Mouse (Mus musculus): ENCODE data around the gene Slc4a5.
A peak's percentile ranks its signal among the peaks of the same experiment; 100 is the strongest.

The Slc4a5 gene

GRCm38 (mm10) chr6:83233306-83233705 is 13.7 kb downstream of the Slc4a5 start:
- no peak for DNase-seq

DNA sequence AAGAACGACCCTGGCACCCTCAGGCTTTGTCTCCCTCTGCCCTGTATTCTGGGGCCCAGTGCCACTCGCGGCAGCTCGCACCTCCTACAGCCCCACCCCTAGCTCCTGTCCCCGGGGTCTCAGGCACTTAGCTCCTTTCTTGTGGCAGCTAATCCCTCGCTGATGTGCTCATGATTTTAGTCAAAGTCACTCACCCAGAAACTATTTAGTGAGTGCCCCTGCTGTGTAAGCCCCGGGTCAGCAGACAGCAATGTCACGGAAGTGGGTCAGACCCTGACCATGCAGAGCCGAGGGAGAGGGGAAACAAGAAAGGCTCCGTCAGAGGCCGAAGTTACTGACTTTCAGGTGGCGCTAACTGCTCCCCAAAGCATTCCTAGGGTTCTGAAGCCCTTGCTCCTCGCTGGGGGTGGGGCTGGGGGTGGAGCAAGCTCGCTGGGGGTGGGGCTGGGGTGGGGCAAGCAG is 14.7 kb downstream of the Slc4a5 start:
- peak; percentile 94 for DNase-seq

DNA sequence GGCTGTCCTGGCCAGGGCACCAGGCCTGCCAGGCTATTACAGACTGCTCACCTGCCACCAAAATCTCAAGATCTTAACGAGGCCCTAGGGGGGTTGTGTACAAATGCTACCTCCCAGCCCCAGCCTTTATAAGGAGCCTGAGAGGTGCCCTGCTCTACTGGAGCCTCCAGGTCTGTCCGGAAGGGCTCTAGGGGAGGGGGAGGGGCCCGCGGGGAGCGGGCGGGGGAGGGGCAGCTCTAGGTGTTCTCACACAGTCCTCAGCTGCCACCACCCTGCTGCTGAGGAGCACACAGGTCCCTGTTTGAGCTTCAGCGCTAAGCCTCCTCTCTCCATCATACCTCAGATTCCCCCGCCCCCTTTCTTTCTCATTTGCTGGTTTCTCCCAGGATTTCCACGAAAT is 17.5 kb downstream of the Slc4a5 start:
- DNase-seq = no peak

DNA sequence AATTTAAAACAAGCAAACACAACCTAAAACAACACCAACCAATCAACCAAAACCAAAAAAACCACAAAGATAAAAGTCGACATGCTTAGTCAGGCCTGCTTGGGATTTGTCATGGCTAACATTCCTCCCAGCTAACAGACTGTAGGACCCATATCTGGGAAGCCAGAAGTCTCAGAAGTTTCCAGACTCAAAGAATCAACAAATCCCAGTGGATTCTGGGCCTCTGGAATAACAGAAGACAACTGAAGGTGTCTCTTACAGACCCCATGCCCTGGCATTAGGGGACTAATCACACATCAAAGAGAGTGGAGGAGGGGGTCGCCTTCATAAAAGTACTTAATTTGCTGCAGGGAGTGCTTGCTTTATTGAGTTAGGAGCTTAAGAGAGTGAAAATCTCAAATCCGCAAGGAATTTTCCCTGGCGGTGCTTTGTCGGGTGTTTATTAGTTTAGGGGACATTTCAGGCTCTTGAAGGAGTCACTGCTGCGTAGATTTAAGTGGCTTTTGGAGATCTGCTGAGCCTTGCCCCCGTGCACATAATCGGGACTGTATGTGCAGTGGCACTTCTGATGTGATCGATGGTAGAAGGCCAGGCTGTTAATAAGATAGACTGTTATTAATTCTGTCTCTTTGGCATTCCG is 24.9 kb downstream of the Slc4a5 start:
- no peak for DNase-seq

DNA sequence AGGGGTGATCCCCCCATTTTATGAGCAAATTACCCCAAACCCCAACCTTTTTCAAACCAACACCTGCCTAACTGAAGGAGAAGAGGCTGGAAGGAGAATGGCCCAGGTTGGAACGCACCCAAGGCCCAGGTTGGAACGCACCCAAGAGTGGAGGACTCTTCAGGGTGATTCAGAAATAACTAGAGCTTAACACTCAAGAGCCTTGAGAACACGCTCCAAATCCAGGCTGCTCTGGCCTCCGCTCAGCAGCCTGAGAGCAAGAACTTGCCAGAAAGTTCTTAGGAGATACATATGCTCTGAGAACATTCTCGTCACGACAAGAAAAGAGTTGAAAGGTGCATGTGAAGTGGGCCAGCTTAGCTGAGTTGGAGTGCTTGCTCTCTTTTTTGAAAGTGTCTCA is 25.5 kb downstream of the Slc4a5 start:
- no peak for DNase-seq

DNA sequence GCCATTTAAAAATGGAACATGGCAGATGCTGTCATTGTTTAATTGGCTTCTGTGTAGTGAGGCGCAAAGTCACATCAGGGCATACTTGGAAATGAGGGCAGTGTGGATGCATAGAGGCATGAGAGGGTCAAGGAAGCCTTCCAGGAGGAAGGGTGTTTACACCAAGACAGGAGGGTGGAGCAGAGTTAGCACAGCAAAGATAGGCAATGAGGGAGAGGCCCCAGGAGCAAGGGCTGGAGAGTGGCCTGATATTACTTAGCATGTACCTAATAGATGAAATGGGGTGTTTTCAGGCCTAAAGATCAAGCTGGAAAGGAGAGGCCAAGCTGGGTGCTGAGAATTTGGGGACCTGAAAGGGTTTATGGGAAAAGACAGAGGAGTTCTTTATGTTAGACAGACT is 26.4 kb downstream of the Slc4a5 start:
- DNase-seq = peak; percentile 57

DNA sequence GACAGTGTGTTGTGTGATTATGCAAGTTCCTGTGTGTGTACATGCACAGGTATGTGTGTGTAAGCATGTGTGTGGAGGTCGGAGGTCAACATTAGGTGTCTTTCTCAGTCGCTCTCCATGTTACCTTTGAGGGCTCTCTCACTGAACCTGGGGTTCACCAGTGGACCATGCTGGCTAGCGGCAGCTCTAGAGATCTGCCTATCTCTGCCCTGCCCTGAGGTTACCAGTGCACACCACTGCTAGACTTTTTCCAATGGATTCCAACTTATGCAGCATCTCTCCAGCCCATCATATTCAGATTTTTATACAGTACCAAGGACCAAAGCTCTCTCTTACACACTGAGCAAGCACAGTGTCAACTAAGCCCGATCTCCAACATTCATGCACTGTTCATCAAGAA is 27.1 kb downstream of the Slc4a5 start:
- DNase-seq = no peak

DNA sequence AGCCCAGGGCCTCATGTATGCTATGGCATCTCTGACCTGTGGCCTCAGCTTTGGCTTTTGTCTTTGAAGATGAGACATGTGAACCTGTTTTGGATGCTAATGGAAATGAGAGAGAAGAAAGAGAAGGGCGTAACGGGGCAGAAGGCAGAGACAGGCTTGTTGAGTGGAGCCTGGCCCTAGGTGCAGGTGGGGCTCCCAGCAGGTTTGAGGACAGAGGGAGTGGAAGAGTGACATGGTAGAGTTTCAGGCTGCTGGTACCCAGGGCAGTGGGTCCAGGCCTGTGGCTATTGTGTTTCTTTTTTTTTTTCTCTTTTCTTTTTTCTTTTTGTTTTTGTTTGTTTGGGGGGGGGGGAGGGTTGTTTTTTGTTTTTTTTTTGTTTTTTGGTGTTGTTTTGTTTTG is 27.5 kb downstream of the Slc4a5 start:
- no peak for DNase-seq

DNA sequence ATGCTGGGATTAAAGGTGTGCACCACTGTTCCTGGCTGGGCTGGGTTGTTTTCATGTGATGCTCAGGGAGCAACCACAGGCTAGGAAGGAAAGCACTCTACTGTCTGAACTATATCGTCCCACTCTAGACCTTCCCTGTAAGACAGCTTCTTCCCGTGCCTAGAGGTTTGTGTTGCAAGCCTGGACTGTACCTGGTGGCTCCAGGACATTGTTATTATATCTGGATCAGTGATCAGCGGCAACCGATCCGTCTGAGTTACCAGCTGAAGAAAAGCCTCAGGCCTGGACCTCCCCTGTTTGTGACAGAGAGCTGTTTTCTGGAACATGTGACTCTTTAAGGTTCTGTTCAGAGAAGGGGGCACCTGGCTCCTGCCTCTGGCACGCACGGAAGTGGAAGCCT is 34.6 kb downstream of the Slc4a5 start:
- DNase-seq = peak; percentile 56

DNA sequence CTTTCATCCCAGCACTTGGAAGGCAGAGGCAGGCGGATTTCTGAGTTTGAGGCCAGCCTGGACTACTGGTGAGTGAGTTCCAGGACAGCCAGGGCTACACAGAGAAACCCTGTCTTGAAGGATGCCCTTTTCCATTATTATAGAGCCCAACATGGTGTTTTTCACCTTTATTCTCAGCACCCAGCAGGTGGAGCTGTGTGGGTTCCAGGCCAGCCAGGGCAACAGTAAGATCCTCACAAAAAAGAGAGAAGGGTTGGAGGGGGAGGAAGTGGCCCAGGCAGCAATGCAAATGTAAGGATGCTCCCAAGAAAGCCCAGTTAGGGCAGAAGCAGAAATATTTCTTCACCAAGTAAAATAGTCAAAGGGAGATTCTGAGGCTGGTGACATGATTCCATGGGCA is 44.9 kb downstream of the Slc4a5 start:
- DNase-seq = no peak

GRCm38 (mm10) chr6:83265253-83265652 is 45.6 kb downstream of the Slc4a5 start:
- DNase-seq = peak; percentile 70

- peak; percentile 90 for DNase-seq
These were observed 46.0 kb downstream of the Slc4a5 start for GRCm38 (mm10) chr6:83265653-83266052.

- DNase-seq = no peak
These were observed 48.0 kb downstream of the Slc4a5 start for GRCm38 (mm10) chr6:83267616-83268015.

DNA sequence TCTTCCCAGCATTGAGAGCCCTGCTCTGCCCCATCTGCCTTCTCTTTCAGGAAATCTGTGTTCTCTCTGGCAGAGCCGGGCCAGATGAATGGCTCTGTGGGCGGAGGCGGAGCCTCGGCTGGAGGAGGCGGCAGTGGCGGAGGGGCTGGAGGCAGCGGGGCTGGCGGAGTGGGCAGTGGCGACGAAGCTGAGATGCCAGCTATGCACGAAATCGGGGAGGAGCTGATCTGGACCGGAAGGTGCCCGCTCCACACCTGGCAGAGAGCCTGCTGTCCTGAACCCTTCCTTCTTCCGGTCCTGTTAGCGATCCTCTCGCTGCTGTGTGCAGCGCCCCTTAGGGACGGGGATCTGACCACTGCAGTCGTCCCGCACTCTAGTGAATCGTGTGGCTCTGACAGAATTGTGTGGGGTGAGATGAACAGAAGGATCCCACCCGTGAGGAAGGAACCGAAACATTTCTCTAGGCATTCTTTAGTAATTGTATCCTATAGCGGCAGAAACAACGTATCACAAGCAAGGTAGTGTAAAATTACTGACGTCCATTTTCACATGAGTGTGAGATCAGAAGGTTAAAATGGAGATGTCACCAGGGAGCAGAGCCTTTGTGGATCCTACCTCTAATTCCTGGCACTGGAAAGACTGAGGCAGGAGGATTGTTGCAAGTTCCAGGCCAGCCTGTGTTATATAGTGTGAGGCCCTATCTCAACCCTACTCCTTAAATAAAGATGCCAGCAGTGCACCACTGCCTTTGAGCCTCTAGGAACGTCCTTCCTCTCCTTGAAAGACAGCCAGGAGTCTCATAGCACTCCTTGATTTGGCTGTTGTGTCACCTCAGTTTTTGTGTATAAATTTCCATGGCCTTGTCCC is 48.7 kb downstream of the Slc4a5 start:
- DNase-seq = peak; percentile 95

GRCm38 (mm10) chr6:83273733-83274132 is 54.1 kb downstream of the Slc4a5 start:
- DNase-seq = no peak

- no peak for DNase-seq
These were observed 57.5 kb downstream of the Slc4a5 start for GRCm38 (mm10) chr6:83277151-83277550.

DNA sequence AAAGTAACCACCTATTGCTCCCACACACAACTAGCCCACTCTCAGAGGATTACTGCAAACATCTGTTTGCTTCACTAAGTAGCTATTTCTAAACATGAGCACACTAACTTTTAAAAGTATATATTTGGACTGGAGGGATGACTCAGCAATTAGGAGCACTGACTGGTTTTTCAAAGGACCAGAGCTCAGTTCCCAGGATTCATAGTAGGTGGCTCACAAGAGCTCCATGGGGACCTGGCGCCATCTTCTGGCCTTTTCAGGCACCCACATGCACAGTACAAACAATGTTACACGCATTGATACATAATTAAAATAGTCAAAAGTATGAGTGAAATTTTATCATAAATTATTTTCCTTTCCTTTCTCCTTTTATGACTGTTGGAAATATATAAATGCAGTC is 59.3 kb downstream of the Slc4a5 start:
- peak; percentile 50 for DNase-seq

GRCm38 (mm10) chr6:83280256-83280955 is 60.8 kb downstream of the Slc4a5 start:
- DNase-seq = peak; percentile 33

GRCm38 (mm10) chr6:83300447-83301229 is 81.0 kb downstream of the Slc4a5 start:
- DNase-seq = no peak

- DNase-seq = no peak
These were observed 81.7 kb downstream of the Slc4a5 start for GRCm38 (mm10) chr6:83301294-83301693.

DNA sequence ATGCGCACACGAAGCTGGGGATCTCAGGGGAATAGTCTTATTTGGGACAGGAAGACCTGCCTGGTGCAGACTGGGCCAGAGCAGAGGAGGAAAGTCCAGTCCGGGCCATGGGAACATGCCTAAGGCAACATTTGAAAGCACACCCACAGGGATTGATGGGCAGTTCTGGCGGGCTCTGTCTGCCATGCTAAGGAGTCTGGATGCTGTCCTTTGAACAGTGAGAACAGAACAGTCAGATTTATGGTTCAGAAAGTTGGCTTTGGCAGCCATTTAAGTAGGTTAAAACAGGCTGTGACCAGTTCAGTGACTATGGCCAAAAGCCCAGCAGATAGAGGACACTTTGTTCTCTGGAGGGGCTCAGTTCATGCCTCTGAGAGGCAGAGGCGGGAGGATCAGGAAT is 82.6 kb downstream of the Slc4a5 start:
- DNase-seq = no peak

GRCm38 (mm10) chr6:83309017-83309416 is 89.4 kb downstream of the Slc4a5 start:
- no peak for DNase-seq

- no peak for DNase-seq
These were observed 91.6 kb downstream of the Slc4a5 start for GRCm38 (mm10) chr6:83311206-83311605.

Data from retina, postnatal 1 day (tissue).